Mouse (Mus musculus) cerebellum, adult (tissue): ENCODE measurements around the gene Ssxb5.
"Not testable (repeated sequence)": the region's sequence is repeated elsewhere in the genome, so short reads cannot be mapped to it uniquely, and the experiment has no call there.

Experiments used
- ATAC-seq: cut with Nextera tagmentation; 2 replicates; pipeline ENCODE4 v1.9.2; 2017; ENCODE audit warnings: mild to moderate bottlenecking, moderate library complexity, mixed read lengths; ENCODE audit not compliant: insufficient number of reproducible peaks, low FRiP score, low TSS enrichment

The Ssxb5 gene

DNA sequence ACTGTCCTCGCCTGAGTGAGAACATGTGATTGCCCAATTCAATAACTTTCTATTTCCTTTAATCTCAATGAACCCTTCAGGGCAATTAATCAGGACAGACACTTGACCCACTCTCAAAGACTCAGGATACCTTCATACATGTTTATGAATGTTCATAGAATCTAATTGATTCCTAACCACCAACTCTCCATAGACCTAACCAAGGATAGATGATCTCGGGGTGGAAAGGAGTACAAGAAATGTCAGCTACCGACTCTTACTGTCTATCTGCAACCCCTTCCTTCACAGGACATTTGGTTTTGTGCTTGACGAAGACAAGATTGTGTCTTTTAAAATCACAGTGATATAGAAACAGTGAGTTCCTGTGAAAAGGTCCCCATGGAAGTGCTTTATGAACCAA lies at the start of gene Ssxb5:
Gene Ssxb5 (plus strand): TSS at position 301 of the 400 bp plus-strand sequence.
- not testable (repeated sequence) for ATAC-seq

DNA sequence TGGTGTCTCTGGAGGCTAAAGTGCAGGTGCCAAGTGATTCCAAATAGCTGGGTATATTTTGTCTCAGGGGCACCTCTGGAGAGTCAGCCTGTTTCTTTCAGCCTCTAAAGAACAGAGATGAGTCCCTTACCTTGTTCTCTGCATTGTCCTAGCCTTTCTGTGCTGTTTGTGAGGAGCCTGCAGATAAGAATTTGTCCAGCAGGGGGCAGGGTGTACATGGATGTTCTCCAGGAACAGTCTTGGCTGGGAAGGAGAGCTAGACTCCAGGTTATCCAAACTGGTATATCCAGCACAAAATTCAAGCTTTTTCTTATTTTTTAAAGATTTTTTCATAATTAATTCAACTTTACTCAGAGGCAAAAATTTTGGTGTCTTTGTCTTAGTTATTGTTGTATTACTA lies 28.6 kb downstream of the Ssxb5 start:
- ATAC-seq, result no peak

DNA sequence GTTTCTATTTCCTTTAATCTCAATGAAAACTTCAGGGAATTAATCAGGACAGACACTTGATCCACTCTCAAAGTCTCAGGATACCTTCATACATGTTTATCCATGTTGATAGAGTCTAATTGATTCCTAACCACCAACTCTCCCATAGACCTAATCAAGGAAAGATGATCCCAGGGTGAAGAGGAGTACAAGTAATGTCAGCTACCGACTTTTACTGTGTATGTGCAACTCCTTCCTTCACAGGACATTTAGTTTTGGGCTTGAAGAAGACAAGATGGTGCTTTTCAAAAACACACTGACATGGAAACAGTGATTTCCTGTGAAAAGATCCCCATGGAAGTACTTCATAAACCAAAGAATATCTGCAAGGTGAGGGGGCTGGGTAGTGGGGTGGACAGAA lies 40.2 kb downstream of the Ssxb5 start, which contains the start of gene Gm6592:
Gene Gm6592 (plus strand): TSS at position 301 of the 400 bp plus-strand sequence.
- ATAC-seq, result no peak

GRCm38 (mm10) chrX:8852486-8852885 lies 49.0 kb downstream of the Ssxb5 start:
- ATAC-seq, result no peak
